10 mouse cellular contexts compared by ENCODE assay signal in genomic region chr2:117417229-117417970, GRCm38 (mm10).
DNase-seq lines count a peak whose midpoint lies in the region; TF ChIP-seq lines count a peak whose summit lies in the region.
"Had no signal": no experiment of that assay in that cellular context is flagged by ENCODE, and none has a peak within 500 bp of the region (broad histone marks: within the 10 kb centered on the region; RNA-seq: fewer than 3 reads in every experiment).

No protein-coding gene starts in this region.

- TF ChIP-seq CTCF in left cerebral cortex, adult 2 months (IDR thresholded peaks at IDR 0.05), result no peak

- intact Hi-C loops in left cerebral cortex, adult 2 months (cut with DNase I), result loop anchor here (2.0 kb wide), 2 partner anchors 21 to 31 kb away; no protein-coding TSS in a partner anchor

- H3K4me3 ChIP-seq in left cerebral cortex, adult 2 months, result no peak overlapping the region
- H3K4me3 ChIP-seq: kidney, embryonic 15.5 days; liver, embryonic 12.5 days had no signal

- peak; percentile 63 to 65 for DNase-seq in spleen, postnatal 36 days (ENCODE audit: low spot score in 2 of 2)
- DNase-seq in spleen, adult 12 weeks (ENCODE audit: low spot score), result no peak
- peak in 1 of 2 experiments; percentile 15 for DNase-seq in left cerebral cortex, adult 2 months (ENCODE audit: extremely low spot score in 1 of 2, low spot score in 2 of 2)
- DNase-seq in right cerebral cortex, postnatal 14 days, result peak; percentile 15
- peak; percentile 71 for DNase-seq in thymus, postnatal 4 days
- DNase-seq in gastrocnemius, postnatal 25 days, result no peak
- no peak for DNase-seq in gastrocnemius, postnatal 10 days
- DNase-seq in cerebellum, adult 11-12 months, result no peak

- H3K27ac ChIP-seq in left cerebral cortex, adult 2 months, result peak overlapping the region; percentile 79
- H3K27ac ChIP-seq: kidney, embryonic 15.5 days; liver, embryonic 12.5 days had no signal

Comparison
In these comparisons a context has a peak if more than half of its experiments do, and no peak if none do; other contexts are left out.
1. DNase-seq: peak in spleen, postnatal 36 days (2 of 2), right cerebral cortex, postnatal 14 days (single experiment) and thymus, postnatal 4 days (single experiment); none in spleen, adult 12 weeks (single experiment), gastrocnemius, postnatal 25 days (single experiment), gastrocnemius, postnatal 10 days (single experiment) and cerebellum, adult 11-12 months (single experiment).